Comparison of ENCODE assay signal across 9 mouse cellular contexts in genomic region chr13:3540166-3540565, GRCm38 (mm10). TPM values are rescaled to one million over a fixed set of nuclear protein-coding genes. Genes with fewer than 3 reads are reported as not detected.
DNase-seq lines count a peak whose midpoint lies in the region; ATAC-seq and TF ChIP-seq lines count a peak whose summit lies in the region.
"Had no signal": no experiment of that assay in that cellular context is flagged by ENCODE, and none has a peak within 500 bp of the region (broad histone marks: within the 10 kb centered on the region; RNA-seq: fewer than 3 reads in every experiment).

No protein-coding gene starts in this region.

- H3K27me3 ChIP-seq in erythroblast, embryonic 14.5 days (ENCODE audit: control insufficient read depth): no peaks in the 10 kb centered on the region
- no peaks in the 10 kb centered on the region for H3K27me3 ChIP-seq in E14TG2a.4 (ENCODE audit: insufficient read depth, low read length)
- H3K27me3 ChIP-seq in heart, postnatal 0 days (ENCODE audit: control insufficient read depth, insufficient read depth, low read length): no peaks in the 10 kb centered on the region
- no peaks in the 10 kb centered on the region for H3K27me3 ChIP-seq in liver, embryonic 16.5 days (ENCODE audit: control insufficient read depth, insufficient read depth, low read depth, low read length)

- H3K4me1 ChIP-seq in erythroblast, embryonic 14.5 days (ENCODE audit: control insufficient read depth): peaks cover 35% of the 10 kb centered on the region
- peaks cover 56% of the 10 kb centered on the region for H3K4me1 ChIP-seq in E14TG2a.4 (replicated peaks; ENCODE audit: low read depth, low read length)
- peaks cover 30% of the 10 kb centered on the region for H3K4me1 ChIP-seq in heart, postnatal 0 days (ENCODE audit: control insufficient read depth, insufficient read depth)
- peaks cover 26% of the 10 kb centered on the region for H3K4me1 ChIP-seq in liver, embryonic 16.5 days (ENCODE audit: control insufficient read depth, low read depth, low read length)

- H3K36me3 ChIP-seq in erythroblast, embryonic 14.5 days (ENCODE audit: control insufficient read depth): peaks cover 18% of the 10 kb centered on the region
- H3K36me3 ChIP-seq in E14TG2a.4 (ENCODE audit: insufficient read depth, low read length): peaks cover 51% of the 10 kb centered on the region
- no peaks in the 10 kb centered on the region for H3K36me3 ChIP-seq in heart, postnatal 0 days (replicated peaks; ENCODE audit: control insufficient read depth, insufficient read depth, low read length)
- no peaks in the 10 kb centered on the region for H3K36me3 ChIP-seq in liver, embryonic 16.5 days (ENCODE audit: control insufficient read depth, insufficient read depth)

- TF ChIP-seq CTCF in E14TG2a.4 (conservative IDR thresholded peaks at IDR 0.05; ENCODE audit: low read length): no peak
- TF ChIP-seq CTCF in heart, postnatal 0 days (IDR thresholded peaks at IDR 0.05; ENCODE audit: low read depth): no peak

- intact Hi-C loops in left cerebral cortex, postnatal 4 days (cut with DNase I): no loop called here

- WGBS in heart, postnatal 0 days: 56% methylated on average over 2 of the region's 2 CpGs
- WGBS in liver, embryonic 16.5 days (ENCODE audit: insufficient replicate concordance): 59% methylated on average over 2 of the region's 2 CpGs

- no peak for TF ChIP-seq EP300 in heart, postnatal 0 days (IDR thresholded peaks at IDR 0.05; ENCODE audit: low read depth)

- no peak for DNase-seq in heart, postnatal 0 days (ENCODE audit: low spot score)
- no peak for DNase-seq in adrenal gland, postnatal 4 days (ENCODE audit: low spot score in 2 of 2)
- no peak for DNase-seq in spleen, postnatal 36 days (ENCODE audit: low spot score in 2 of 2)
- no peak for DNase-seq in left cerebral cortex, postnatal 4 days
- DNase-seq: lung, postnatal 4 days had no signal

- H3K4me3 ChIP-seq in erythroblast, embryonic 14.5 days (replicated peaks): peak overlapping the region; percentile 89
- H3K4me3 ChIP-seq in E14TG2a.4 (replicated peaks; ENCODE audit: low read length): peak overlapping the region; percentile 97
- peak overlapping the region; percentile 93; the same call in 1 of the 2 replicates for H3K4me3 ChIP-seq in heart, postnatal 0 days (ENCODE audit: low read depth, low read length)
- H3K4me3 ChIP-seq in liver, embryonic 16.5 days (ENCODE audit: low read depth, low read length): no peak overlapping the region

- no peaks in the 10 kb centered on the region for H3K9me3 ChIP-seq in erythroblast, embryonic 14.5 days (ENCODE audit: control insufficient read depth, low read length)
- H3K9me3 ChIP-seq in E14TG2a.4 (ENCODE audit: low read length): peaks cover 6% of the 10 kb centered on the region
- H3K9me3 ChIP-seq in heart, postnatal 0 days (replicated peaks; ENCODE audit: control insufficient read depth, low read length): no peaks in the 10 kb centered on the region
- no peaks in the 10 kb centered on the region for H3K9me3 ChIP-seq in liver, embryonic 16.5 days (replicated peaks; ENCODE audit: control insufficient read depth, low read length)

- no peak overlapping the region for H3K9ac ChIP-seq in heart, postnatal 0 days (replicated peaks; ENCODE audit: low read depth, low read length)
- 0 out of 2 replicates have a peak overlapping the region, but pooled peaks have one; percentile 33 for H3K9ac ChIP-seq in liver, embryonic 16.5 days (ENCODE audit: low read depth, low read length)

- ATAC-seq in erythroblast, adult 5-6 weeks (replicated peaks; ENCODE audit: low FRiP score, poor library complexity, severe bottlenecking): no peak
- no peak for ATAC-seq in heart, postnatal 0 days (ENCODE audit: insufficient read depth, low read depth)
- ATAC-seq in liver, embryonic 16.5 days (ENCODE audit: low read depth): no peak

- H3K27ac ChIP-seq in heart, postnatal 0 days (ENCODE audit: low read depth): no peak overlapping the region
- H3K27ac ChIP-seq in liver, embryonic 16.5 days (ENCODE audit: low read length): no peak overlapping the region

- H3K4me2 ChIP-seq in heart, postnatal 0 days (ENCODE audit: low read depth, low read length): peak overlapping the region; percentile 65
- H3K4me2 ChIP-seq in liver, embryonic 16.5 days (ENCODE audit: low read depth, low read length): peak overlapping the region; percentile 77; the same call in 1 of the 2 replicates

RNA-seq across cellular contexts. Expression of gene Gdi2, which starts 2.3 kb away (rescaled TPM):
- 6.2 and 7.3 TPM in 2 replicates for polyA plus RNA-seq in erythroblast, embryonic 14.5 days (2012)
- 130 and 147 TPM in 2 replicates for total RNA-seq in erythroblast, adult 5-6 weeks (2015; ENCODE audit: low replicate concordance)
- total RNA-seq in erythroblast, adult 5-6 weeks (2017; ENCODE audit: low replicate concordance): 125 and 139 TPM in 2 replicates
- 152 and 170 TPM in 2 replicates for total RNA-seq in heart, postnatal 0 days (2014; rRNA removed; ENCODE audit: low replicate concordance)
- polyA plus RNA-seq in heart, postnatal 0 days (2015; fragmentation: Nextera tagmentation; extraction: Ambion mirVana): 268 and 285 TPM in 2 replicates
- polyA plus RNA-seq in liver, embryonic 16.5 days (2015; fragmentation: Nextera tagmentation; extraction: Ambion mirVana): 150 and 152 TPM in 2 replicates
- total RNA-seq in adrenal gland, postnatal 4 days (2021): 100 to 1,000 TPM; 369 to 394 TPM
- 100 to 1,000 TPM; 360 to 391 TPM for total RNA-seq in left cerebral cortex, postnatal 4 days (2021)
